Mouse (Mus musculus): Measurements from ENCODE around the gene Ren1.

DNA sequence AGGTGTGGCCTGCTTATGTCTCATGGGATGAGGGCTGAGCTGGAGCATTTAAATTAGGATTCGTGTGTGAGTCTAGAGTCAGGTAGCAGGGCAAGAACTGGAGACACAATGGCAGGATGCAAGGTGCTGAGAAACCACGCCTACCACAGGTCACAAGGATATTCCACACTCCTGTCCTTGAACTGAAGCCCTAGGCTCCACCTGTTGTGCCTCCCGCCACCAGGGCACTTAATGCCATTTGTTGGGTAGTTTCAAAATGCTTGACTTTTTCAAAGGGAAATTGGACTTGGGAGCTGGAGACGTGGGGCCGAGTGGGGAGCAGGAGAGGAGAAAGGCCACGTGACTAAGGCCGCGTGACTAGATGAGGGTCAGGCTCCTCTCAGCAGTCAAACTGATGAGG, 24.4 kb upstream of the Ren1 start:
- no peak for TF ChIP-seq CTCF (IDR thresholded peaks at IDR 0.05; ENCODE audit: control insufficient read depth, insufficient read depth, low read length)
- TF ChIP-seq POLR2A (IDR thresholded peaks at IDR 0.05; ENCODE audit: borderline replicate concordance, control insufficient read depth, low read depth, low read length): no peak

All from bone marrow, adult 2 months (tissue).